Mouse (Mus musculus) ovary, adult 18-20 months (tissue): ENCODE data around the gene a.

Experiments
- DNase-seq: peaks from one replicate; pipeline ENCODE4 v3.0.0; 2022; ENCODE audit warnings: low spot score, mixed read lengths

a gene

GRCm38 (mm10) chr2:154790656-154791483, at the start of gene a, which contains the start of gene Raly:
a (plus strand) TSS chr2:154791402.
Raly (plus strand) TSS chr2:154791096.
- peak; percentile 99 for DNase-seq

DNA sequence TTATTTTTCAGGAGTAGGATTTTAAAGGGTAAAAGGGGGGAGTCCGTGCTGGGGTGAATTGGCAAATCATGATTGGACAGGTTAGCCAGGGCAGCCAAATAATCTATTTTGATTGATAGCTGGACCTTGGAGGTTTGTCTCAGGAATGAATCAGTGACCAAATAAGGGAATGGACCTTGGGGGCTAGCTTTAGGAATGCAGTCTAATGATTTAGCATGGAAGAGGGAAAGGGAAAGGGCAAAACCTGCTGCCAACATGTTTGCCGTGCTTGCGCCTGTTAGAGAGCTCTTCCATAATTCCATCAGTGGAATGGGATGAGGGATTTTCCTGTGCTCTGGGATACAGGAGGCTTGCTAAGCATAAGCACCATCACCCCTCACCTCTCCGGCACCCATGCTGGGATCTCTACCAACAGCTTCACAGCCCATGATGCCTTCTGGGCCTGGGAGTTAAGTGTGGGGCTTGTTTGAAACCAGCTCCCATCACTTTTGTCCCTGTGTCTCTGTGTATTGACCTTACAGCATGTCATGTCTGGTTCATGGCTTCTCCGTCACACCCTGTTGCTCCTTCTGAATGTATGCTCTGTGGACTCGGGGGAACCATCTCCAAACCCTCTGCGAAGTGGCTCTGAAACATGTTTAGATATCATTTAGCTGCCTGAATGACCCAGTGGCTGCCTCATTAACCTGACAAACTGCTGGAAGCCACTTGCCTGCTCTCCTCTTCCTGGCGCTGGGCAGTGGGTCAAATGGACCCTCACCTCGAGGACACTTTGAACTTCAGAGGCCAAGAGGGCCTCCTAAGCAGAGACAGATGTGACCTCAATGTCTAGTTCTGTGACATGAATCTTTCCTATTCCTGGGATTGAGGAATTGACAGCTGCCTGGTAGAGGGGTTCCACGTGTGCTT, 48.0 kb upstream of the a start:
- no peak for DNase-seq

GRCm38 (mm10) chr2:154743915-154744314, 47.3 kb upstream of the a start:
- no peak for DNase-seq

DNA sequence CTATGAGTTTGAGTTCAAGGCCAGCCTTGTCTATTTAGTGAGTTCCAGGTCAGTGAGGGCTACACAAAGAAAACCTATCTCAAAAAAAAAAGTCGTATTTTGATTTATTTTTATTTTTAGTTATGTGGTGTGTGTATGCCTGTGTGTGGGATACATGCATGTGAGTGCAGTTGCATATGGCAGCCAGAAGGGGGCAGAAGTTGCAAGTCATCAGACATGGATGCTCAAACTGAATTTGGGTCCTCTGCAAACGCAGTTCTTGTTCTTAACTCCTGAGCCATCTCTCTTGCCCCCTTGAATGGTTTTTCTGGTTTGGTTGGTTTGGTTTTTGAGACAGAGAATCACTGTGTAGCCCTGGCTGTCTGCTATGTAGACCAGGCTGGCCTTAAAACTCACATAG, 42.8 kb upstream of the a start:
- DNase-seq, result no peak

DNA sequence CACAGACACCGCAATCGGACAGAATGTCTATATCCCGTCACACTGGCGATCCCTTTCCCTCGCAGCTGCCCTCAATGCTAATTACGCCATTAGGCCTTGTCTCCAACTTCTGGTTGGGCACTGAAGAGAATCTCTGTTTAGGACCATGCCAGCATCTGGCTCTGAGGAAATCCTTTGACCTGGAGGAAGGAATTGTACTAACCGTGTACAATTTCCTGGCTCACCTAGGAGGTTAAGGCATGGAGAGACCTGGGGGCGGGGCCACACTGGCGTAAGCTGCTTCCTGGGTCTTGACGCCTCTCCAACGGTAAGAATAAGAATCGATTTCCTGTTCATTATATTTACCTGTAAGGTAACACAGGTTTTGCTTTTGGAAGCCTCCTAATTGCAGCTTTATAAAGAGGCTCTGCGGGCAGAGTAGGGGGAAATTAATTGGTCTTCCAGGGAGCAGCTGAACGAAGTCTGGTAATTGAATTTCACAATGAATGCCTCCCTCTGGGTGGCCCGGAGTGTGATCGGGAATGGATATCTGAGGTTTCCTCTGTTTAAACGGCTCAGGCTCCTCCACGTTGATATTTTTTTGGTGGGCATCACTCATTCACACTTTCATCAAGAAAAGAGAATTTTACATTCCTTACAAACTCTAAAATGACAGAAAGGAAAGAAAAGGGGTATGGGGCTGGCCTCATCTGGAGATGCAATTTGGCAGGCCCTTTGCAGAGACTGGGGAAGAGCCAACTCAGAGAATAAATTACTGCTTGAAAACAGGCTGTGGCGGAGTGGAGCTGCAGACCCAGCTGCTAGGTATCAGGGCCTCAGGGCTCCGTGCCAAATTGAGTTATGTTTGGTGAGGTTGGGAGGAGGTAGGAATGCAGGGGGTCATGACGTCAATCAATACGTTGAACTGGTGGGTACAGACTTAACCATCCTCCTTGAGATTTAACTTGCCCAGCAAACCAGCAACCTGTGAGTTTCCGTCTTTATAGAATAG, 41.9 kb upstream of the a start:
- no peak for DNase-seq

- peak; percentile 60 for DNase-seq
These were observed 39.3 kb upstream of the a start for GRCm38 (mm10) chr2:154751924-154752323.

GRCm38 (mm10) chr2:154754068-154754560, 37.1 kb upstream of the a start:
- DNase-seq, result no peak

DNA sequence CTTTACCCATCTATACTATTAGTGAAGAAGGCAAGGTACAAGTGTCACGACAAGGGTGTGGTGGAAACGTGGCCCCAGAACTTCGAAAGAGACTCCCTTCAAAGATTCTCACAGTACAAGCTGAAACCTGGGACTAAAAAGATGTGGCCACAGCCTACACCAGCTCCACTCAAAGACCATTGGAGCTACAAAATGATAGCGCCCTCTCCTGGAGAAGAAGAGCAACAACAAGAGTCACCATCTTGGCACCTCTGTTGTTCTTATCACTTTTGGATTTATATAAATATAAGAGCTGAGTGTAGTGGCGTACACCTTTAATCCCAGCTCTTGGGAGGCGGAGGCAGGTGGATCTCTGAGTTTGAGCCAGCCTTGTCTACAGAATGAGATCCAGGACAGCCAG, 35.4 kb upstream of the a start:
- no peak for DNase-seq

DNA sequence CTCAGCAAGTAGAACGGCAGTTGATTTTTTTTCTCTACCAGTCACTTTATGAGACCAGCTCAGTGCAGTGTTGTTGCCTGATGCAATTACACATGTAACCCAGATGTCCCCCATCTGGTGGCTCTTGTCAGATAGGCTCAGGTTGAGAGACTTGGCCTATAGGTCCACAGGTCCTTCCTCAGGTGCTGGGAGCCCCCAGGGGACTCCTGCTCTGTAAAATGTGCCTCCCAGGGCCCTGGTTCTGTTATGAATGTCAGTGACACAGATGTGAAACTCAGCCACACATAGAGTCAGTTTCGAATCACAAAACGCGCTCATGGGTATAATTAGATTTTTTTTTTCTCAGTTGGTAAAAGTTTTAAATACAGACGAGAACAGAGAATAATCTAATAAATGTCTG, 33.5 kb upstream of the a start:
- DNase-seq, result no peak

DNA sequence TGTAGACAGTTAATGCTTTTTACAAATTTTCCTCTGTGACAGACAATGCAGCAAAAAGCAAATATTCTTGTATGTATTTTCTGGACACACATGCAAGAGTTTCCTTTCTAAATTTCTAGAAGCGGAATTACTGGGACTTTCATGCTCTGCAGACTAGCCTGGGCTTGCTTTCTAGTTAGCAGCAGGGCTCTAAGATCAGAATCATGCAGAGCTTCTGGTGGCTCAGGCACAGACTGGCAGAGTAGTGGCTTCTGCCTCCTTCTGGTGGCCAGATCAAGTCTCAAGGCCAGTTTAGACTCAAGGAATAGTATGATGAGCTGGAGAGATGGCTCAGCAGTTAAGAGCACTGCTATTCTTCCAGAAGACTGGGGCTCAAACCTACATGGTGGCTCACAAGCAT, 32.7 kb upstream of the a start:
- DNase-seq, result no peak

DNA sequence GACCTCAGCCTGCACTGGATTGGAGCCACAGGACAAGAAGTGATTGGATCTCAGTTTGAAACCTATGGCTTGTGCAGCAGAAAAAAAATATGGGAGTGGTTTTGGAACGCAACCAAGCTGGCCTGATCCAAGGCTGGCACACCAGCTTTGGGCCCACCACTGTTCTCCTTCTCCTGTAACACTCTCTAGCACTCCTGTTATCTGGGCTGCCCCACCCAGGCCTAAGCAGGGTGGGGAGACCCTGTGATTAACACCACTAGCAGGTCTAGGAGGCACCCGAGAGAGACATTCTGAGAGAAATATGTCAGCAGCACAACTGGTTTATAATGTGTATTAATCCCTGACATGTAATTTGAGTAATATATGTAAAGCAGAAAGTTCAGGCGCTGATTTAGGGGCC, 28.0 kb upstream of the a start:
- DNase-seq, result no peak

DNA sequence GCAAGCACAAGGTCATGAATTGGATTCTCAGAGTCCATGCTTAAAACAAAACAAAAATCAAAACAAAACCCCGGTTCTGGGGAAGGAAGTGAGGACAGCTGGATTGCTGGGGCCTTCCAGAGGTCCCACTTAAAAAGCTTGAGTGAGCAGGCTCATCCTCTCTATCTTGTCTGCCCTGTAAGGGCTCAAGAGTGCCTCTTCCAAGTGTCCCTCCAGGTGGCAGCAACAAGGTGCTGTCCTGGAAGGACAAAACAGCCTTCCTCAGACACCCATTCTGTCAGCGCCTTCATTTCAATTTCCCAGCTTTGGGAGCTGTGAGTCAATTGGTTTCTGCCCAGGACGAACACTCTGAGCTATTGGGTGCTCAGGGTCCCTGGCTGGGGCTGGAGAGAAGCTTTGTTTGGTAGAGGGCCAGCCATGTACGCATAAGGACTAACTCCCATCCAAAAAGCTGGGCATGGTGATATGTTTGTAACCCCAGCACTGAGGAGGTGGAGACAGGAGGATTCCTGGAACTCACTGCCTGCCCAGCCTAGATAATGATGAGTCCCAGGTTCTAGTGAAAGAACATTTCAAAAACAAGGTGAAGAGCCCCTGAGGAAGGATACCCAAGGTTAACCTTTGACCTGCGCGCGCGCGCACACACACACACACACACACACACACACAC, 26.2 kb upstream of the a start:
- no peak for DNase-seq

GRCm38 (mm10) chr2:154765554-154766008, 25.6 kb upstream of the a start:
- DNase-seq, result no peak

- DNase-seq, result no peak
These were observed 24.2 kb upstream of the a start for GRCm38 (mm10) chr2:154767051-154767450.

GRCm38 (mm10) chr2:154769930-154770329, 21.3 kb upstream of the a start, which contains the start of gene Gm14214:
Gm14214 (minus strand) TSS chr2:154770030.
- DNase-seq, result no peak

DNA sequence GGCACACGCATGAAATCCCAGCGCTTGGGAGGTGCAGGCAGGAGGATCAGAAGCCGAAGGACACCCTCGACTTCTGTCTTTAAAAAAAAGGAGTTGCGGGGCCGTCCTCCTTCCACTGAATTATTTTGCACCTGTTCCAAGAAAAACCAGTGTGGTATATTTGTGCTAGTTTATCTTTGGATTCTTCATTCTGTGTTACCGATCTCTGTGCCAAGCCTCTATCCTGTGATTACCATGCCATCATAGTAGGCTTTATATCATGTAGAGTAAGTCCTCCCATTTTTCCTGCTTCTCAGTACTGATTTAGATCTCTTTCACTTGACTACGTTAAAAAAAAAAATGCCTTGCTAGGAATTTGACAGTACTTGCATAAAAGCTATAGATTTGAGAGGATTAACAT, 19.6 kb upstream of the a start:
- DNase-seq, result no peak

DNA sequence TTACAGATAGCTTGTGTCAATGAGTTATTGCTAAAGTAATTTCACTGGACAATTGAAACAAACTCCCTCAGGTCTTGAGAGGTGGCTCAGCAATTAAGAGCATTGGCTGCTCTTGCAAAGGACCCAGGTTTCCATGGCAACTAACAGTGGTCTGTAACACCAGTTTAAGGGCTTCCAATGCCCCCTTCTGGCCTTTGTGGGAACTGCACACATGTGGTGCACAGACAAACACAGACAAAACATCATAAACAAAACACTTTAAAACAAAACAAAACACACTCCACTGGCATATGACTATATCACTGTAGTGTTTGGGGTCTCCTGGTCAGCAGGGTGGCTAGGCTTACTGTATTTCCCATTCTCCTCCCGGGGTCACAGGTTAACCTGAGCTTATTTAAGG, 17.2 kb upstream of the a start:
- DNase-seq, result no peak

- peak; percentile 71 for DNase-seq
These were observed 14.7 kb upstream of the a start for GRCm38 (mm10) chr2:154776496-154776895.

GRCm38 (mm10) chr2:154779648-154780047, 11.6 kb upstream of the a start:
- DNase-seq, result no peak

DNA sequence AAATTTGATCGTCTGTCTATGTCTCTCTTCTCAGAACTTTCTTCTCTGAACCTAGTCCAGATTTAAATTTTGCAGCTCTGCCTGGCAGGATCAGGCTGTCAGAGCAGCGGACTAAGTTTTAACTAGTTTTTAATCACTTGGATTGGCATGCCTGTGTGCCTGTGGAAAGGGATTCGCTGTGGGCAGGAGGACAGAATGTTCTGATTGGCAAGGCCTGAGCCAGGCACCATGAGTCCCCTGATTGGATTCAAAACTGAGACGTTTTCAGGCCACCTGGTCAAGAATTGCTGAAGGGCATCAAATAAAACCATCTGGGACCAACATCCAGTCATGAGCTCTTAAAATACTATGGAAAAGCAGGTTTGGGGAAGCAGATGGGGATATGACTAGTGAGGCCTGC, 8.8 kb upstream of the a start:
- no peak for DNase-seq
